Mouse (Mus musculus): ENCODE data around the gene Ccdc194.
A peak's percentile ranks its signal among the peaks of the same experiment; 100 is the strongest.

Ccdc194 gene

GRCm38 (mm10) chr8:71474785-71475701 lies 50.5 kb downstream of the Ccdc194 start:
- no peak for DNase-seq

GRCm38 (mm10) chr8:71474344-71474743 lies 51.2 kb downstream of the Ccdc194 start:
- DNase-seq, result no peak

- DNase-seq, result no peak
These were observed 52.7 kb downstream of the Ccdc194 start for GRCm38 (mm10) chr8:71472601-71473386.

GRCm38 (mm10) chr8:71471861-71472260 lies 53.6 kb downstream of the Ccdc194 start:
- no peak for DNase-seq

- peak; percentile 5 for DNase-seq
These were observed 54.6 kb downstream of the Ccdc194 start for GRCm38 (mm10) chr8:71470913-71471255.

- DNase-seq, result peak; percentile 12
These were observed 55.2 kb downstream of the Ccdc194 start for GRCm38 (mm10) chr8:71470146-71470912.
